Mouse (Mus musculus) cerebellum, adult 9-11 months (tissue): ENCODE data around the gene Pdrg1.

Experiments used
- DNase-seq: peaks from one replicate; pipeline ENCODE4 v3.0.0; 2022

Pdrg1 gene

GRCm38 (mm10) chr2:153014758-153015593 is at the start of gene Pdrg1:
Gene Pdrg1, minus strand, starts transcription at chr2:153015427.
- DNase-seq, result peak; percentile 95

- no peak for DNase-seq
Observed at GRCm38 (mm10) chr2:153064190-153064970, 49.2 kb upstream of the Pdrg1 start.

- no peak for DNase-seq
Observed at GRCm38 (mm10) chr2:153063394-153063793, 48.2 kb upstream of the Pdrg1 start.

GRCm38 (mm10) chr2:153060216-153060615 is 45.0 kb upstream of the Pdrg1 start:
- no peak for DNase-seq

- DNase-seq, result no peak
Observed at GRCm38 (mm10) chr2:153058365-153058764, 43.1 kb upstream of the Pdrg1 start.

- peak; percentile 61 for DNase-seq
Observed at GRCm38 (mm10) chr2:153055270-153055920, 40.2 kb upstream of the Pdrg1 start.

GRCm38 (mm10) chr2:153053896-153054295 is 38.7 kb upstream of the Pdrg1 start:
- peak; percentile 59 for DNase-seq

- peak; percentile 64 for DNase-seq
Observed at GRCm38 (mm10) chr2:153052700-153053351, 37.6 kb upstream of the Pdrg1 start.

- DNase-seq, result no peak
Observed at GRCm38 (mm10) chr2:153051537-153051936, 36.3 kb upstream of the Pdrg1 start.

GRCm38 (mm10) chr2:153051095-153051494 is 35.9 kb upstream of the Pdrg1 start:
- DNase-seq, result peak; percentile 55

- DNase-seq, result peak; percentile 52
Observed at GRCm38 (mm10) chr2:153049997-153050358, 34.8 kb upstream of the Pdrg1 start.

GRCm38 (mm10) chr2:153049288-153049996 is 34.2 kb upstream of the Pdrg1 start:
- DNase-seq, result peak; percentile 98

GRCm38 (mm10) chr2:153047828-153048465 is 32.7 kb upstream of the Pdrg1 start:
- peak; percentile 84 for DNase-seq

GRCm38 (mm10) chr2:153045884-153046299 is 30.7 kb upstream of the Pdrg1 start:
- DNase-seq, result peak; percentile 73

GRCm38 (mm10) chr2:153043886-153044285 is 28.7 kb upstream of the Pdrg1 start:
- DNase-seq, result peak; percentile 69

GRCm38 (mm10) chr2:153036690-153037089 is 21.5 kb upstream of the Pdrg1 start:
- no peak for DNase-seq

- DNase-seq, result peak; percentile 76
Observed at GRCm38 (mm10) chr2:153033545-153034230, 18.5 kb upstream of the Pdrg1 start.

GRCm38 (mm10) chr2:153032973-153033372 is 17.7 kb upstream of the Pdrg1 start:
- DNase-seq, result peak; percentile 68

GRCm38 (mm10) chr2:153032083-153032842 is 17.0 kb upstream of the Pdrg1 start:
- DNase-seq, result peak; percentile 64
